In genomic region chr4:63704232-63704631, GRCm38 (mm10) we compare ENCODE assay signal across 28 mouse cellular contexts. TPM values are rescaled to one million over a fixed set of nuclear protein-coding genes. Genes with fewer than 3 reads are reported as not detected.
"Had no signal": no experiment of that assay in that cellular context is flagged by ENCODE, and none has a peak within 500 bp of the region (broad histone marks: within the 10 kb centered on the region; RNA-seq: fewer than 3 reads in every experiment).

No protein-coding gene starts in this region.

- H3K9ac ChIP-seq: kidney, embryonic 15.5 days; limb, embryonic 13.5 days; liver, embryonic 12.5 days; liver, embryonic 15.5 days; lung, embryonic 15.5 days; neural tube, embryonic 12.5 days; neural tube, embryonic 15.5 days; stomach, embryonic 15.5 days had no signal

- DNase-seq: kidney, adult 8-10 months; kidney, postnatal 10 days; kidney, postnatal 4 days; liver; lung, adult 18-20 months; lung, postnatal 10 days; lung, postnatal 36 days; midbrain, embryonic 14.5 days; right cerebral cortex, adult 18-20 months; right cerebral cortex, postnatal 14 days; spleen, adult 18-20 months; thymus, postnatal 14 days; thymus, postnatal 4 days had no signal

- H3K27me3 ChIP-seq: kidney, embryonic 15.5 days; limb, embryonic 13.5 days; liver, embryonic 12.5 days; liver, embryonic 15.5 days; lung, embryonic 15.5 days; neural tube, embryonic 12.5 days; neural tube, embryonic 15.5 days had no signal

- ATAC-seq: liver, embryonic 12.5 days had no signal

- H3K4me3 ChIP-seq: kidney, embryonic 15.5 days; limb, embryonic 10.5 days; limb, embryonic 13.5 days; liver, embryonic 12.5 days; liver, embryonic 15.5 days; lung, embryonic 15.5 days; neural tube, embryonic 12.5 days; neural tube, embryonic 15.5 days; stomach, embryonic 15.5 days had no signal

- H3K27ac ChIP-seq: kidney, embryonic 15.5 days; limb, embryonic 10.5 days; limb, embryonic 13.5 days; liver, embryonic 12.5 days; liver, embryonic 15.5 days; lung, embryonic 15.5 days; neural tube, embryonic 12.5 days; neural tube, embryonic 15.5 days; stomach, embryonic 15.5 days had no signal

- H3K4me1 ChIP-seq: kidney, embryonic 15.5 days; limb, embryonic 10.5 days; limb, embryonic 13.5 days; liver, embryonic 12.5 days; liver, embryonic 15.5 days; lung, embryonic 15.5 days; neural tube, embryonic 12.5 days; neural tube, embryonic 15.5 days; stomach, embryonic 15.5 days had no signal

- H3K4me2 ChIP-seq: kidney, embryonic 15.5 days; limb, embryonic 13.5 days; liver, embryonic 12.5 days; liver, embryonic 15.5 days; lung, embryonic 15.5 days; midbrain, embryonic 11.5 days; neural tube, embryonic 12.5 days; neural tube, embryonic 15.5 days; stomach, embryonic 15.5 days had no signal

- H3K36me3 ChIP-seq: kidney, embryonic 15.5 days; limb, embryonic 10.5 days; limb, embryonic 13.5 days; liver, embryonic 12.5 days; liver, embryonic 15.5 days; lung, embryonic 15.5 days; neural tube, embryonic 12.5 days; neural tube, embryonic 15.5 days; stomach, embryonic 15.5 days had no signal

- H3K9me3 ChIP-seq: kidney, embryonic 15.5 days; limb, embryonic 10.5 days; limb, embryonic 13.5 days; liver, embryonic 12.5 days; liver, embryonic 15.5 days; lung, embryonic 15.5 days; neural tube, embryonic 12.5 days; neural tube, embryonic 15.5 days; stomach, embryonic 15.5 days had no signal

RNA-seq across cellular contexts. Expression of gene Tnfsf15, which starts 40.7 kb away (rescaled TPM):
- total RNA-seq: layer of hippocampus, adult 18-20 months; layer of hippocampus, postnatal 14 days; megakaryocyte-erythroid progenitor cell, adult 5-6 weeks; midbrain, postnatal 0 days had no signal
- polyA plus RNA-seq: limb, embryonic 10.5 days; liver, embryonic 12.5 days; midbrain, embryonic 11.5 days; midbrain, embryonic 14.5 days; midbrain, postnatal 0 days; neural tube, embryonic 15.5 days had no signal

RNA-seq across cellular contexts. Expression of gene Gm11214, which starts 41.1 kb away (rescaled TPM):
- total RNA-seq: layer of hippocampus, adult 18-20 months; layer of hippocampus, postnatal 14 days; left cerebral cortex, postnatal 25 days; megakaryocyte-erythroid progenitor cell, adult 5-6 weeks; midbrain, postnatal 0 days had no signal
- polyA plus RNA-seq: kidney, embryonic 15.5 days; limb, embryonic 10.5 days; limb, embryonic 13.5 days; liver, embryonic 12.5 days; liver, embryonic 15.5 days; lung, embryonic 15.5 days; midbrain, embryonic 11.5 days; midbrain, embryonic 14.5 days; midbrain, postnatal 0 days; neural tube, embryonic 12.5 days; neural tube, embryonic 15.5 days; stomach, embryonic 15.5 days had no signal
